Mouse (Mus musculus): ENCODE results near the gene Clstn1.

- TF ChIP-seq EP300 (IDR thresholded peaks at IDR 0.05; ENCODE audit: low read depth) (no peak), CTCF (IDR thresholded peaks at IDR 0.05; ENCODE audit: low read depth) (no peak)
Measured at GRCm38 (mm10) chr4:149602236-149602635, 16.0 kb downstream of the Clstn1 start.
